Mouse (Mus musculus): ENCODE measurements around the gene 1700001C02Rik.

DNA sequence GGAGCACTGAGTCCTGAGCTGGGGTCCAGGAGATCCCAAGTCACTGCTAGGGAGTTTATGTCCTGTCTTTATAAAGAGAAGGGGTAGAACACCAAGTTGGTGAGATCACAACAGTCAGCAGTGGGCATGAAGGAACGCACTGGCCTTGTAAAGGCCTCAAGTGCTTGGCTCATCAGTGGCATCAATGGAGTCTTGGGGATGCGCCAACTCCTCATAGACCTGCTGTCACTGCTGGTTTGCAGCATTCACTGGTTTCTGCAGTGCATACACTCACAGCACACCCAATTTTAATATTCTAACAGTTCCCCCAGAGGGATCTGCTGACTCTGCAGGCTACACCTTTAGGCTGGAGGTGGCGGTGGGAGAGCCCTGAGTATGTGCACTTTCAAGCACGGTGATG is 42.7 kb upstream of the 1700001C02Rik start:
- TF ChIP-seq CTCF (IDR thresholded peaks at IDR 0.05; ENCODE audit: low read depth, low read length) (no peak), POLR2A (IDR thresholded peaks at IDR 0.05; ENCODE audit: insufficient read depth, low read length) (no peak)

Data from ES-Bruce4 (cell line).